Mouse (Mus musculus) embryonic facial prominence, embryonic 13.5 days (tissue): Measurements from ENCODE around the gene Ccdc6. TPM values are rescaled to one million over a fixed set of nuclear protein-coding genes. Genes with fewer than 3 reads are reported as not detected.
A peak's percentile ranks its signal among the peaks of the same experiment; 100 is the strongest.

Experiments
- ATAC-seq: fragments of 200-750 bp; cut with Nextera tagmentation; 2 replicates; pipeline ENCODE4 v1.8.0; 2017; ENCODE audit warnings: low read depth; ENCODE audit not compliant: insufficient number of reproducible peaks, insufficient read depth, low FRiP score, low TSS enrichment
- H3K27ac ChIP-seq: fragments of 300-500 bp; sonication (generic); 2 replicates; pipeline ENCODE4 v1.5.1; 2015; ENCODE audit warnings: moderate library complexity, mild to moderate bottlenecking, inconsistent platforms
- H3K27me3 ChIP-seq: fragments of 300-500 bp; sonication (generic); 2 replicates; pipeline ENCODE4 v1.6.1; 2015; ENCODE audit warnings: mild to moderate bottlenecking, inconsistent platforms
- H3K36me3 ChIP-seq: fragments of 300-500 bp; sonication (generic); 2 replicates; pipeline ENCODE4 v1.6.1; 2015; ENCODE audit warnings: mild to moderate bottlenecking, inconsistent platforms
- H3K4me1 ChIP-seq: fragments of 300-500 bp; sonication (generic); 2 replicates; pipeline ENCODE4 v1.6.1; 2015; ENCODE audit warnings: inconsistent platforms
- H3K4me2 ChIP-seq: fragments of 300-500 bp; sonication (generic); 2 replicates; pipeline ENCODE4 v1.6.1; 2015; ENCODE audit warnings: moderate library complexity, mild to moderate bottlenecking, inconsistent platforms
- H3K4me3 ChIP-seq: fragments of 300-500 bp; sonication (generic); 2 replicates; pipeline ENCODE4 v1.5.1; 2015; ENCODE audit warnings: mild to moderate bottlenecking, inconsistent platforms
- H3K9ac ChIP-seq: fragments of 300-500 bp; sonication (generic); 2 replicates; pipeline ENCODE4 v1.6.1; 2015; ENCODE audit warnings: mild to moderate bottlenecking, inconsistent platforms
- H3K9me3 ChIP-seq: fragments of 300-500 bp; sonication (generic); 2 replicates; pipeline ENCODE4 v1.6.1; 2016; ENCODE audit warnings: inconsistent platforms
- WGBS: fragments of 180-500 bp; shearing (Covaris S2); methylation state at CpG from one replicate; pipeline ENCODE4 v1.1.7; 2015; ENCODE audit warnings: mixed read lengths; 5-methylcytosine and 5-hydroxymethylcytosine counted together
- polyA plus RNA-seq: library from polyadenylated mRNA; unstranded; fragments of >200 nt; fragmentation: Nextera tagmentation; extraction: Ambion mirVana; gene quantifications from 2 replicates; pipeline ENCODE4 v1.2.1, GENCODE M21; 2015

Ccdc6 gene
- polyA plus RNA-seq, 1 experiment from 2014 or later = 15.5 TPM

DNA sequence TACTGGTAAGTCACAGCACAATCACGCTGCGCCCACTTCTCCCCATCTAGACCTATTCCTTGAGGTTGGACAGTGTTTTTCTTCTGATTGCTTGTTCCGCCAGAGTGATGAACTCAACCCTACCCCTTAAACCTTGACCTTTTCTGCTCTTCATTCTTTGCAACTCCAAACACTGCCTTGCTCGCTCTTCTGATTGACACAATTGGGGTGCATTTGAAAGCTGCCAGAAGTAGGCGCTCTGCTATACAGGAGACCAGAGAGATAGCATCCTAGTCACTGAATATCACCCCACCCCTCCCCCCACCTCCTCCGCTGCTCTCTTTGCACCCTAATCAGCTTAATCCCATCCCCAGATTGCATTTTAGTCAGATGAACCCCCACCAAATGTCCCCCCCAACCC is 27.6 kb upstream of the Ccdc6 start:
- Histone ChIP-seq H3K4me3 (no peak overlapping the region), H3K27ac (no peak overlapping the region), H3K4me1 (no peaks in the 10 kb centered on the region), H3K36me3 (no peaks in the 10 kb centered on the region), H3K9ac (no peak overlapping the region), H3K4me2 (no peak overlapping the region), H3K27me3 (no peaks in the 10 kb centered on the region), H3K9me3 (peaks cover 5% of the 10 kb centered on the region; the same call in 1 of the 2 replicates)
- 59% methylated on average over 6 of the region's 6 CpGs for WGBS
- no peak for ATAC-seq

DNA sequence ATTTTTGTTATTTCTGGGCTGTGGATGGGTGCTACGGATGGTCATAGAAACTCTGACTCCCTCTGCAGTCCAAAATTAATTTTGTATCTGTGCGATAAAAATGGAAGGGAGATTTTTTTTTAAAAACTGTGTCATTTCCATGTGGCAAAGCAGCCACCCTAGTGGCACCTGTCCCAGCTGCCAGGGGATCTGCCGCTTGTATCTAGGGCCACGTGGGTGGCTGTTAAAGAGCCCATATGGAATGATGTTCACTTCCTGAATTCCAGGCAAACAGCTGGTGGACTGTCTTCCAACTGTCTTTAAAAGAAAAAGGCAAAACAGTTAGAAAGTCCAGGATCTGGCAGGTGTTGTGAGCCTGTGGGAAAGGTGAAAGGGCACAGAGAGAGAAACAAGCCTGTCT is 25.6 kb upstream of the Ccdc6 start:
- H3K27ac ChIP-seq = no peak overlapping the region
- no peak overlapping the region for H3K9ac ChIP-seq
- no peaks in the 10 kb centered on the region for H3K27me3 ChIP-seq
- H3K36me3 ChIP-seq = no peaks in the 10 kb centered on the region
- H3K4me2 ChIP-seq = no peak overlapping the region
- WGBS = 84% methylated on average over 4 of the region's 4 CpGs
- no peaks in the 10 kb centered on the region for H3K4me1 ChIP-seq
- H3K9me3 ChIP-seq = peaks cover 5% of the 10 kb centered on the region; the same call in 1 of the 2 replicates
- H3K4me3 ChIP-seq = no peak overlapping the region
- no peak for ATAC-seq

DNA sequence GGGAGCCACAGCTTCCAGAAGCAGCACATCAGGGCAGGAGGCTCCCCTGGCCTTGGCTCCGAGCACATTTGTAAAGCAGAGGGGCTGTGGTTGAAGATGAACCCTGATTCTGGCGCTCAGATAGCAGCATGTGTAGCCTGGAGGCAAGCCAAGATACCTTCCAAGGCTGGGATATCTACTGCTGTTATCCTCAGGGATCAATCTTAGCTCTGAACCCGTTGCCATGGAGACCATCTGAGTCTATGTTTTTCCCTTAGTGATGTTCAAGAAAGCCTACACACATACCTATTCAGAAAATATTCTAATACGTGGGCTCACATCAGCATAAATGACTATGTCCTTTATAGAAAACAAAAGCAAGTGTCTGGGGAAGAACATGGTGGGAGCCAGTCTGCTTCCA is 19.5 kb upstream of the Ccdc6 start:
- no peak overlapping the region for H3K4me2 ChIP-seq
- no peak overlapping the region for H3K27ac ChIP-seq
- H3K36me3 ChIP-seq = no peaks in the 10 kb centered on the region
- ATAC-seq = no peak
- no peak overlapping the region for H3K4me3 ChIP-seq
- no peaks in the 10 kb centered on the region for H3K27me3 ChIP-seq
- H3K9me3 ChIP-seq = no peaks in the 10 kb centered on the region
- 60% methylated on average over 4 of the region's 4 CpGs for WGBS
- H3K4me1 ChIP-seq = no peaks in the 10 kb centered on the region
- no peak overlapping the region for H3K9ac ChIP-seq

DNA sequence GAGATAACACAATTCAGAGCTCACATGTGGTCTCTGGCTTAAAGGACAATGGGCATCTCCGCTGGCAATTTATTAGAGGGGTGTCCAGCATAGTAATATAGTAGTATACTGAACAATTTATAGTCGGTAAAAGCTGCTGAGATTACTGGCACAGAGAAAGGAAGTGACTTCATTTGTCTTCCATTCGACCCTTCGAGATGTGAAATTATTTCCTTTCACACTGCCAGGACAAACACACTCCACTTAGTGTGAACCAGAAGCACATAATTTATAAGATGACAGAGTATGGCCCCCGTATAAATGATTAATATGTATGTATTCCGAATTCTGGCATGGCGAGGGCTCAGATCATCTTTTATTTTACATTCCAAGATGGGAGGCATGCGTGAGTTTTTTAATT is 16.0 kb upstream of the Ccdc6 start:
- Histone ChIP-seq H3K4me3 (no peak overlapping the region), H3K9me3 (no peaks in the 10 kb centered on the region), H3K9ac (no peak overlapping the region), H3K27ac (no peak overlapping the region), H3K27me3 (no peaks in the 10 kb centered on the region), H3K4me1 (no peaks in the 10 kb centered on the region), H3K4me2 (no peak overlapping the region), H3K36me3 (no peaks in the 10 kb centered on the region)
- 69% methylated on average over 8 of the region's 8 CpGs for WGBS
- no peak for ATAC-seq

DNA sequence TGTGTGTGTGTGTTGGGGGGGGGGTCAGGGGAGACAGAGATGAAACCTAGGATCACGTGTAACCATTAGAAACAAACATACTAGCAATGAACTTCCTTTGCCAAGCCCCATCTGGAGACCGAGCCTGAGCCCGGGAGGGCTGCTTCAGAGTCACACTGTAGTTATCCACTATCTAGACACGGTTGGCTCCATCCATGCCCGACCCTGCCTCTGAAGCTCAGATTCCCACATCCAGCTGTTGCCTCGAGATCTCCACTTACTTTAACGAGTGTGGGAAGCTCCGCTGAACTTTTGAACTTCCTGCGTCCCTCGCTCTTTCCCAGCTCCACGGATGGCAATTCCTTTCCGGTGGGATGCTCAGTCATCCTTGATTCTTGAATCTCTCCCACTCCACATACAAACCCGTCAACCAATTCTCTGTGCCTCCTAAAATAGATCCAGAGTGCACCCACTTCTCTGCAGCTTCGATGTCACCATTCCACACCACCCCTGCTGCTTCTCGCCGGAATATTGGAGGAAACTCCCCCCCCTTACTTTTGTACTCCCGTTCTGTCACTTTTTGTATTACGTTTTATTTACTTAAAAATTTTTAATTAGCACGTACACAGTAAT is 15.3 kb upstream of the Ccdc6 start:
- Histone ChIP-seq H3K4me1 (no peaks in the 10 kb centered on the region), H3K4me3 (no peak overlapping the region), H3K27me3 (no peaks in the 10 kb centered on the region), H3K4me2 (no peak overlapping the region), H3K27ac (no peak overlapping the region), H3K9ac (no peak overlapping the region), H3K9me3 (no peaks in the 10 kb centered on the region), H3K36me3 (no peaks in the 10 kb centered on the region)
- no peak for ATAC-seq
- WGBS = 43% methylated on average over 19 of the region's 19 CpGs

DNA sequence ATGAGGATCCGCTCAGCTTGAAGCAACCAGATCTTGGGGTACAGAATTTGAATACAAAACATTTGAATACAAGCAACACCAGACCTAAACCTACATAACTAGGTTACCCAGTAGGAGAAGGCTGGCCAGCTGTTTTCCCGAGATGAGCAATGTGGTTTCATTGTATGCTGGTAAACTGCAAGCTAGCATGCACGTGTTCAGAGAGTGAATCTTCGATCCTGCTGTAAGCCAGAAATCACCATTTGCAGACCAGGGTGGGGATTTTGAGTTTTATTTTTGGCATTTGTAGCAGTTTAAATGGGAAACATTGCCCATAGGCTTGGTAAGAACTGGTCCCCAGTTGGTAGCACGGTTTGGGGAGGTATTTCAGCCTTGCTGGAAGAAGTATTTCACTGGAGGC is 13.7 kb upstream of the Ccdc6 start:
- no peak for ATAC-seq
- 84% methylated on average over 5 of the region's 5 CpGs for WGBS

DNA sequence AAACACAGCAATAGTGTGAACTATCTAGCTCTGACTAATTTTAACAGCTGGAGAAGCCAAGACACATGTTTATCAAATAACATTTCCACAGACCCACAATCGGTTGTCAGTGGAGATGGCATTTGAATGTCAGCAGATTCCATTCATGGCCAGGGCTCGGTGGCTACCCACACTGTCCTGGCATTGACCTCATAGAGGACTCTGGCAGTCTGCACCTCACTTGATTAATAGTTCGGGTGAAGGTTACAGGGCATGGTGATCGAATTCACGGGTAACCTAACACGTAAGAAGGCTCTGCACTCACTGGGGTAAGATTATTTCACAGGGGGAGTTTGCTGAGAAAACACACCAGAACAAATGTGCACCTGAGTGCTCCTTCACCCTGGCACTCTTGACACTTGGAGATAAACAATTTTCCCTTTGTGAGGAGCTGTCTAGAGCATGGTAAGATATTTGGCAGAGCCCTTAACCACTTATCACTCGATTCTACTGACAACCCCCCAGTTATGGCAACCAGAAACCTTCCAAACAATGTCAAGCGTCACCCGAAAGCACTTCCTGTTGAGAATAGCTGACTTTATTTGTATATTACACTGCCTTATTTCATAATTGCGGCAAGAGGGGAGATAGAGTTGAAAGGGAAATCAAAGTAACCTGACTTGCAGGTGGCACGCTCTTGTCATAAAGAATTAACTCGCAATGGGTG is 11.5 kb upstream of the Ccdc6 start:
- Histone ChIP-seq H3K9ac (no peak overlapping the region), H3K4me1 (no peaks in the 10 kb centered on the region), H3K4me2 (no peak overlapping the region), H3K27ac (no peak overlapping the region), H3K9me3 (peaks cover 2% of the 10 kb centered on the region; the same call in 1 of the 2 replicates), H3K36me3 (no peaks in the 10 kb centered on the region), H3K4me3 (no peak overlapping the region), H3K27me3 (no peaks in the 10 kb centered on the region)
- WGBS = 77% methylated on average over 12 of the region's 12 CpGs
- ATAC-seq = no peak

More for the DNA sequence above, 13.7 kb upstream of the Ccdc6 start:
- no peaks in the 10 kb centered on the region for H3K27me3 ChIP-seq
- H3K36me3 ChIP-seq = no peaks in the 10 kb centered on the region
- no peaks in the 10 kb centered on the region for H3K4me1 ChIP-seq
- no peak overlapping the region for H3K27ac ChIP-seq
- H3K9ac ChIP-seq = no peak overlapping the region
- H3K4me2 ChIP-seq = no peak overlapping the region
- peaks cover 2% of the 10 kb centered on the region; the same call in 1 of the 2 replicates for H3K9me3 ChIP-seq
- H3K4me3 ChIP-seq = no peak overlapping the region

DNA sequence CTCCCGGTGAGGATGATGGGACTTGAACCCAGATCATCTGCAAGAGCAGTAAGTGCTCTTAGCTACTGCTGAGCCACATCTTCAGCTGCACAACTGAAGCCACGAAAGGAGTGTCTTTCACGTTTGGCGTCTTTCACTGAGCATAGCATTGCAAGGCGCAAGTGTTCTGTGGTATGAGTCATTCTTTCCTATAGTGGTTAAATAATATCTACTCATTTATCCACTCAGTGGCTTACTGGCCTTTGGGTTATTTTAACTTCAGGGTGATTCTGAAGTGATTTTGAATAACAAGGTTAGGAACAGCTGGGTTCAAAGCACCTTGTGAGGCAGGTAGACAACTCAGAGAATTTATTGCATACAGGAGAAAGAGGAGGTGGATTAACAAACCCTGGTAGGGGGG is 8.1 kb upstream of the Ccdc6 start:
- no peak for ATAC-seq
- peaks cover 2% of the 10 kb centered on the region; the same call in 1 of the 2 replicates for H3K9me3 ChIP-seq
- 87% methylated on average over 5 of the region's 5 CpGs for WGBS
- H3K4me3 ChIP-seq = no peak overlapping the region
- peaks cover under 1% of the 10 kb centered on the region; the same call in 1 of the 2 replicates for H3K4me1 ChIP-seq
- no peak overlapping the region for H3K4me2 ChIP-seq
- H3K27me3 ChIP-seq = no peaks in the 10 kb centered on the region
- no peak overlapping the region for H3K9ac ChIP-seq
- H3K27ac ChIP-seq = no peak overlapping the region
- no peaks in the 10 kb centered on the region for H3K36me3 ChIP-seq

DNA sequence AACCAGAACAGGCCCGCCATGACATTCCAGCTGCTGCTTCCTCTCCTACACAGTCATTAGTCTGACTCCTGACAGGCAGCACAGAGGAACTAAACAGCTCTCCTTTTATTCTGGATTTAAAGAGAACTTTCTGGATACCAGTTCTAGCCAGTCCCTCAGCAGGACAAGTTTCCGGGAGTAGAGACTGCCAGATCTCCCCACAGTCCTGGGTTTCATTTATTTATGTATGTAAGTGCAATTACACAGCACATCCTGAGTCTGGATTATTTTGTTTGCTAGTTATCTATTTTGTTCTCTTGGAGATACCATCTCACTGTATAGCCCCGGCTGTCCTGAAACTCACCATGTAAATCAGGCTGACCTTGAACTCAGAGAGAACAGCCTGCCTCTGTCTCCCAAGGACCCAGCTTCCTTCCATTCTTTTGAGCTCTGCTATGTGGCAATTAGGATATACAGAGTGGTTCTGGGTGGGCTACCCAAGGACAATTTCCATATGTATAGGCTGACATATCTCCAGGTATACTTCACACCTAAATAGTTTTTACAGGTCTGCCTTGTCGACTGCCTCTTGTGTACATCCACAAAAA is 5.0 kb upstream of the Ccdc6 start:
- Histone ChIP-seq H3K9ac (no peak overlapping the region), H3K9me3 (peaks cover 2% of the 10 kb centered on the region; the same call in 1 of the 2 replicates), H3K4me3 (no peak overlapping the region), H3K4me1 (peaks cover 16% of the 10 kb centered on the region), H3K4me2 (no peak overlapping the region), H3K27me3 (no peaks in the 10 kb centered on the region), H3K36me3 (no peaks in the 10 kb centered on the region), H3K27ac (no peak overlapping the region)
- no peak for ATAC-seq
- 69% methylated on average over 4 of the region's 4 CpGs for WGBS

DNA sequence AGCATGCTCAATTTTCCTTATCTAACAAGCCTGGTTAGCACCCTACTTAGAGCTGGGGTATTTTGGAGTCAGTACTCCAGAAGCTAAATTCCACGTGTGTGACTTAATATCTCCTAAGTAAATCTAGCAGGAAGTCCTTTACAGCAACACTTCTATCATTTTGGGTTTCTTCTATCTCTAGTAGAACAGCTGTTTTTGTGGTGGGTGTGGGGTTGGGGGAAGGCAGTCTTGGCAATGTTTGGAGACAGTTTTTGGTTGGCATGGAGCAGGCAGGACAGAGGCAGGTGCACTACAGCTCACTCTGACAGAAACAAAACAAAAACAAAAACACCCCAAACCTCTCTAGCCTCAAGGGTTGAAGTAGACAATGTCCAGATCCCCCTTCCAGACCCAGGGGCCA is 3.1 kb upstream of the Ccdc6 start:
- no peak overlapping the region for H3K27ac ChIP-seq
- H3K4me3 ChIP-seq = no peak overlapping the region
- 54% methylated on average over 1 of the region's 1 CpGs for WGBS
- H3K36me3 ChIP-seq = no peaks in the 10 kb centered on the region
- H3K9me3 ChIP-seq = no peaks in the 10 kb centered on the region
- H3K4me2 ChIP-seq = no peak overlapping the region
- no peaks in the 10 kb centered on the region for H3K27me3 ChIP-seq
- H3K9ac ChIP-seq = no peak overlapping the region
- H3K4me1 ChIP-seq = peaks cover 24% of the 10 kb centered on the region
- ATAC-seq = no peak

DNA sequence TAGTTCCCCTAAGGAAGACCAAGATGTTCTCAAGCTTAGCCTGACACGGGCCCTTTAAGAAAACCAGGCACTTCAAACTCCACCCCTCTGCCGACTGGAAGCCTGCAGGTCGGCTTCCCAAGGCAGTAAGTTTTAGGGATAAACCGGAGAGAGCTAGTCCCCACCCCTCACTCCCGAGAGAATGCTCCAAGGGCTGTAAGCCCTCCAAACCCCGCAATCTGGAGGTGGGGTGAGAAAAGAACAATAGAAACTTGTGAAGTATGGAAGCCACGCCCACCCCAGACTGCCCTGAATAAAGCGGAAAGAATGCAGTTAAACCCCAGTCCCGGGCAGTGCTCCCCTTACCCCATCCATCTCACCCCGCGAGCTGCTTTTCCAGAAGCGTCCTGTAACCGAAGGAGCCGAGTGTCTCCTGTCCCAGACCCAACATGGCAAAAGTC is 1.9 kb upstream of the Ccdc6 start:
- peak overlapping the region; percentile 65 for H3K9ac ChIP-seq
- peak overlapping the region; percentile 93 for H3K4me3 ChIP-seq
- H3K9me3 ChIP-seq = no peaks in the 10 kb centered on the region
- H3K4me2 ChIP-seq = peak overlapping the region; percentile 88
- ATAC-seq = no peak
- H3K4me1 ChIP-seq = peaks cover 36% of the 10 kb centered on the region
- peak overlapping the region; percentile 82 for H3K27ac ChIP-seq
- under 1% methylated on average over 14 of the region's 14 CpGs for WGBS
- H3K36me3 ChIP-seq = no peaks in the 10 kb centered on the region
- H3K27me3 ChIP-seq = no peaks in the 10 kb centered on the region
